Mouse (Mus musculus) retina, embryonic 14.5 days (tissue): ENCODE results near the gene Hpse2.
"Not testable (repeated sequence)": the region's sequence is repeated elsewhere in the genome, so short reads cannot be mapped to it uniquely, and the experiment has no call there.

Source experiments
- DNase-seq: peaks from one replicate; pipeline ENCODE4 v3.0.0-alpha.2; 2015; ENCODE audit warnings: low spot score

Gene Hpse2

DNA sequence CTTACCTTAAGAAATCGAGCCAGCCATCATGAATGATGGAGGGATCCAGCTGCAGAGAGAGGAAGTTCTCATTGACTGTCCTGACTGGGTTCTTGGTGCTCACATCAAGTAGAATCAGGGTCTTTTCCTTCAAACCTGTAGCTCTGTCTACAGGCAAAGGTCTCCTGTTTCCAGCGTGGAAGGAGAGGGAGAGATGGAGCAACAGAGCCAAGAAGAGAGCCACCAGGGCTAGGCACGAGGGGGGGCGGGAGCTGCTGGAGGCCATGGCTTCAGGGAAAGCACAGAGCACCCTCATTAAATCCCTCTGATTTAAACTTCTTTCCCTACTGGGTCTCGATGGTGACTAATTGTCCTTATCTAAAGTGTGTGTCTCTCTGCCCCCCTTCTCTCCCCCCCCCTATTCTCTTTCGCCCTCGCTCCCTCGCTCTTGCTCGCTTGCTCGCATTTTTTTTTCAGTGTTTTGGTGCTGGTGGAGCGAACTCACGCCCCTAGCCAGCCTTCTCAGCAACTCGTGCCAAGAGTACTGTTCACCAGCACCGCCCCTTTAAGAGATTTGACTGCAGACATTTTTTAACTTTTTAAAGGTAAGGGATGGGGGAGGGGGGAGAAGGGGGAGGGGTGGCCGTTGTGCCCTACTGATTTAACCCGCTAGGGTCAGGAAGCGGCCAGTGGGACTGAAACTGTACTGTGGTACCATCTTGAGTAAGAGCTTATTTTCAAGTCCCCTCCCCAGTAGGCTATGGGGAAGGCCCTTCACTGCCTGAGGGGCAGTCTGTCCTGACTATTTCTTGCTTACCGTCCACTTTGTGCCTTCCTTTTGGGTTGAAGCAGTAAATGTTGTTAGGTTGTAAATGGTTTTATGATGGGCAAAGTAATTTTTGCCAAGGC is at the start of gene Hpse2:
Gene Hpse2 (minus strand): TSS at position 339 of the 888 bp plus-strand sequence.
- peak; percentile 12 for DNase-seq

DNA sequence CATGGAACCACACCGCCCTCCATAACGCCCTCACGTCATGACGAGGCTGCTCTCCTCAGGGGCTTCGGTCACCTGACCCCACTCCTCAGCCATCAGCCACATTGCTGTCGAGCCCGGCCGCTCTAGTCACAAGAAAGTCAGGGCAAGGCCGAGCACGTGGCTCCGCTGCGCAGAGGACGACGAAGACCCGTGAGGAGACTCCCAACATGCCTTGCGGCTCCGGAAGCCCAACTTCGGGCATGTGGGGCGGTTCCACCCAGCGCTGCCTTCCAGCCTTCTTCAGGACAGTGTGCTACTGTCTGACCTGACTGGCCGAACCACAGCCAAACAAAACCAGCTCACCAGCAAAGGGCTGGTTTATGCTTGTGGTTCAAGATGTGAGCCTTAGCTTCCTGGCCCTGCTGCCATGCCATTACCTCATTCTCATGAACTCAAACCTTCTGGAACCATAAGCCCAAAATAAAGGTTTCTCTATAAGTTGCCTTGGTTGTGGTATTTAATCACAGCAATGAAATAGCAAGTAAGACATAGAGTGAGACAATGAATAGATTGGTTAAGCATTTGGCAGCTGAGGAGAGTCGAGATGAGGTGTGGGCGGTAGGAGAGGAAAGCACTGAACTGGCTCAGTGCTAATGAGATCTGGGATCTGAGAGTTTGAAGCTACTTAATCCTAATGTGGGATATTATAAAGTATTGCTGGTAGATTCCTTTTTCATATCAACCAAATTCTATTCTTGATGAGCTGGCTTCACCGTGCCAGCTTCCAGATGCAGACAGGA is 39.5 kb upstream of the Hpse2 start:
- DNase-seq, result no peak

DNA sequence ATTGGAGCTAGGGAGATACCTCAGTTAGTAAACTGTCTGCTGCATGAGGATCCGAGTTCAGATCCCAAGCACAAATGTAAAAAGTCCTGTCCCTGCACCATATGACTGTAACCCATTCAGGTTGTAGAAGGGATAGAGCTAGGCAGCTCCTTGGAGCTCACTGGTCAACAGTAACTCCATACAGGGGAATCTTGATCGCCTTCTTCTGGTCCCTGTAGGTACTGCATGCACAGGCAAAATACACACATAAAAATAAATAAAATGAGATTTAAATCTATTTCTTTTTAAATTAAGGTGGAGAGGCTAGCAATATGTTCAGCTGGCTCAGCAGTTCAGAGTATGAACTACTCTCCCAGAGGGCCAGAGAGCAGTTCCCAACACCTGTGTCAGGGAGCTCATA is 35.9 kb upstream of the Hpse2 start:
- no peak for DNase-seq

DNA sequence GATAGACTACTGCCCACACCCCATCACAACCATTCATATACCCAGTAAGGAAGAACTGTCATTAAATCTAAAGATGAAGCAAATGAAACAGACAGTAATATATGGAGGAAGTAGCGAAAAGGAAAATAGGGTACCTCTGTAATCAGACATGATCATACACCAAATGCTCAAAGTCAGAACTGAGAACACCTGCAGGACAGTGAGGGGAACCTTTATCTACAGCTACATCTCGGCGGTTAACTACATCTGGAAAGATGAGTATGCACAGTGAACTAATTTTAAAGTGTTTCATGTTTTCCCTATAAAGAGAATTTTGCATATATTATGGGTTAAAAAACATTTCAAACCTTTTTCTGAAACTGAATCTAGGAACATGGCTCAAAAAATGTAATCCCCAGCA is 32.4 kb upstream of the Hpse2 start:
- DNase-seq, result no peak

DNA sequence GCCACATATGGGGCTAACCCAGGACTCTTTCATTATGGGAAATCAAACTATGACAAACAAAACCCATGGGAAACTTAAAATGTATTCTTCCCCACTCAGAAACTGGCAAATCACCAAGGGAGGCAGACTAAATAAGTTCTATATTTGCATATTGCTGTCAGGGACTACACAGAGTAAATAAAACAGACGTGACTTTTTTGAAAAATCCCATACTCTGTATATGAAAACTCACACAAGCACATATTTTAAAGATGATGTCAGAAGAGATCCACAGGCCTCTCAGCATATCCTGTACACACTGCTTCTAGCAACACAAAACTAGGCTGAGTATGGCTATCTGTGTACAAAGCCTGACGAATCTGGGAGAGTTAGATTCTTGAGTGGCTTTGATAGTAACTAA is 27.4 kb upstream of the Hpse2 start:
- DNase-seq, result no peak

DNA sequence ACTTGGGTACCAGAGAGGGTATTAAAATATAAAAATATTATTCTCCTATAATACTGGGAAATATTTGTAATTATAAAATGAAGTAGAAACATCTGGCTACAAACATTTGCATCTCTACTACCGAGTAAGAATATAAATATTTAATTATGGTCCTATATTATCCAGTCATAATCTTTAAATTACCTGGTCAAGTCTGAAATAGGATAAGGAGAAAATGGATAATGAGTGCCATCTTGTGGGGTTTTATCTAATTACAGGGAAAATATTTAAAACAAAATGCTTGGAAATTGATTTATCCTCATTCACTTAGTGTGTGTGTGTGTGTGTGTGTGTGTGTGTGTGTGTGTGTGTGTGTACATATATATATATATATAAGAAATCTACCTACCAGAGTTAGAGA is 19.0 kb upstream of the Hpse2 start:
- DNase-seq, result peak; percentile 50

DNA sequence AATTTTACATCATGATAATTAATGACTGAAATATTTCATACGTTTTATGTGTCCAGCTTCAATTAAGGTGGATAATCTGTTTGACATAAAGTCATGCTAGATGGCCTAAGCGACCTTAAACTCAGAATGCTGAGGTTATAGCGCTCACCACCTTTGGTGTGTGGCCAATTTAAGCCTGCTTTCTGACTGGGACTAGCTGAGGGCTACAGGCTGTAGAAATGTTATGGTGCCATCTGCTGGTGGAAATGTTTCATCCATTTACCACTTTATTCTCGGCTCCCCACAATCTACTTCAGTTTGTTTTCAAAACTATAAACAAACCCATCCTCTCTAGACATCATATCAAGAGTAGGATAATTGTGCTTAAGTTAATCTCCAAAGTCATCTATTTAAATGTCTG is 8.2 kb upstream of the Hpse2 start:
- DNase-seq, result peak; percentile 87

DNA sequence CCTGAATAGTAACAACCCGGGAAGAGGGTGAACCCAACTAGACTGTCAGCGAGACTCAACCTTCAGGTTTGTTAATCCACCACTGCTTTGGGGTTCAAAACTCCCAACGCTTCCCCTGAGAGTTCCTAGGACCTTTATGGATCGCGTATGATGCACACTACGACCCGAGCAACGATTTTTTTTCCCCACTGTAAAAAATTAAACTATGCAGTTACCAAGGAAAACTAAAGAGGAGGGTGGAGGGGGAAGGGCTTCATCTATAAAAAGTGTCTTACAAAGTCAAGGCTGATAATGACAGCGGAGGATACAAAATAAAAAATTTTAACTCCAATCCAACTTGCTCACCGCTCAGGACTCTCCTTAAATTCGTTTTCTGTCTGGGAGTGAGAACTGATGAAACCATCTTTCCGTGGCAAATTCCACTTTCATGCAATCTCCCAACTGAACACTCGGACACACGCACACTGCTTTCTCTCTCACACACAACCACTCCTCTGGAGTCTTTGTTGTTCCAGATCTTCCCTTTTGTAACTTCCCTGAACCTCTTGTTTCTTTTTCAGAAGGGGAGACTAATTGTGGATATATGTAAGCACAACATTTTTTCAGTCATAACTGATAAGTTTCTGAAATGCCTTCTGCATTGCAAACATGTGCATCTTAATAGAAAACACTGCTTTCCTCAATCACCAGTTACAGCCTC is 934 bp downstream of the Hpse2 start:
- DNase-seq, result peak; percentile 16

DNA sequence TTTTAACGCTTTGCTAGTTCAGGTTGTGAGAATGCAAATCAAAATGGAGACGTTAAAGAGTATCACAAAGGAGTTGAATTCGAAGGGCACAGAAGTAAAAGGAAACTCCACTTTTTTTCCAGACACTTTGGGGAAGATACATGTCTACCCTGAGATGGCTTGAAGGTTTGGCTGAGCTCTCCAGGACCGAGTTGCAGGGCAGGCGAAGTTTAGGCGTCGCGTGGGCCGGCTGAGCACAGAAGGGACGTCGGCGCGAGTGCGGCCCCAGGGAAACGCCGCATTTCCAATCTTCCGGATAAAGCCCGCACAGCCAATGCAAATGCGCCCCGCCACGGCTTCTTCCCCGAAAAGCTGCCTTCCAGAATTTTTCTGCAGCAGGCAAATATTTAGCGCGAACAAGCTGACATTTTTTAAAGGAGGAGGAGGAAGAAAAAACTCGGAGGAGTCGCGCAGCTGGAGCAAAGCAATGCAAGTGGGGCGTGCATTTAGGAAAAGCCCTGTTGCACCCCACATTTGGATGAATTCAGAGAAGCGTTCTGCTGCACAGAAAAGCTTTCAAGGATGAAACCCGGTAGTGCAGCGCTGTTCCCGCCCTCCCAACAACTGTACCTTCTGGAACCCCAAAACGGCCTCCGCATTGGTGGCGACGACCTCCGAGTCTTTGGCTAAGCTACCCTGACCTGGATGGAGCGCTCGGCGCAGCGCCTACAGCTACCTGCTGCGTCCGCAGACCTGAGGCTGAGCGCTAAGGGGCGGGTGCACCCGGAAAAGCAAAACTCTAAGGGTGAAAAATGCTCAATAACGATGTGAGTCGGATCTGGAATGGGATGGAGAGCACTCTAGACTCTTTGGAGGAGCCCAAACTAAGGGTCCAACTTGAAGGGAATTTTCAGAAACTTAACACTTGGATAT is 1.9 kb downstream of the Hpse2 start:
- peak; percentile 43 for DNase-seq

DNA sequence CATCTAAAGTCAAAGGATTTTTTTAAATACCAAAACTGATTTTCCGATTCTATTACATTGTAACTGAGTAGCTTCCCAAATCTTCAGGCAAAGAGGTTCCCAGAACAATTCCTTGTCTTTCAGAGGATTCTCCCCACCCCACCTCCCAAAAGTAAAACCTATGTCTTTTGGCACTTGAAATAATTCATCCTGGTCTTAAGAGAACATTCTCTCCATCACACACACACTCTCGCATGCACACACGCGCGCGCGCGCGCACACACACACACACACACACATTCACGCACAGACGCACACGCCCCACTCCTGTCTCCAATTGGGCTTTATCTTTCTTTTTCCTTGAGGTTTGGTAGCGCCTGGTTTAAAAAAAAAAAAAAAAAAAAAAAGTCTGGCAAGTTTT is 2.7 kb downstream of the Hpse2 start:
- DNase-seq, result peak; percentile 27

DNA sequence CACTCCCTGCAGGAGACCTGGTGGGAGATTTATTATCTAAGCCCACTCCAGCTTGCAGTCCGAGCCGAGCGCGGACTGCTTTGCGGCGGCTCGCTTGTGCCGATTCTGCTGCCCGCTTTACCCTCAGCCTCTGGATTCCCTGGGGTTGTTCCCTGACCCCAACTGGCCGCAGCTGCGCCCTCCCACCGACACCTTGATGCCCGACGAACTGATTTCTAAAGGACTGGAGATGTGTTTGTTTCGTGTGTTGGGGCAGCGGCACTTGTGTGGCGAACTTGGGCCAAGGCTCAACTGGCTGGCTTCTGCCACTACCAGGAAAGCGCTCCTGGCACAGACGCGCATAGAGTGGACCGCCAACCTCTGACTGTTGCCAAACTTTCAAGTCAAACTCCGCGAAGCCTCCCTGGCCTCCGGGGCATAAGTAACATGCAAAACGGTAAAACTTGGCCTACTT is 3.1 kb downstream of the Hpse2 start:
- peak; percentile 46 for DNase-seq

DNA sequence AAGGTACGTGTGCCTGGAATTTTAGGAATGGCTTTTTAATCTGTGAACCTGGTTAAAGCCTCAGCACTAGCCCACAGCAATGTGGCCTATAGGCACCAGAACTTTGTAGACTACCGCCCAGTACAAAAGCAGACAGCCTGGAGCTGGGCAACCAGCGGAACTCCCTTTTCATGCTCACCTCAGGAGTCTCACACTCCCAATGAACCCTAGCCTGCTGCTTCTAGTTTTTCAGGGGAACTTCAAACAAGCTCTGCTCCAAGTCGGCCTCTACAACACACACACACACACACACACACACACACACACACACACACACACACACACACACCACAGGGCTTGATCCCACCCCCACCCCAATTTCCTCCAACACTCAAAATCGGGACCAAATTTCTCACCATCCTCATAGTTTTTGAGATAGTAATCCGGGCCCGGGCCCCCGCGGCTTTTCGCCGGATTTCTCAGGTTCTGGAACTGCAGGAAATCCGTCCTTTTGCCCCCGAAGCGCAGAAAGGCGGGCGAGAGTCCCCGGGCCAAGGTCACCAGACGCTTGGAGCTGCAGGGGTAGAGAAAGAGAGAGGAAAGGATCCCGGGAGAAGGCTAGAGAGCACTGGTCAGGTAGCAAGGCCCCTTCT is 3.7 kb downstream of the Hpse2 start:
- DNase-seq, result peak; percentile 31

DNA sequence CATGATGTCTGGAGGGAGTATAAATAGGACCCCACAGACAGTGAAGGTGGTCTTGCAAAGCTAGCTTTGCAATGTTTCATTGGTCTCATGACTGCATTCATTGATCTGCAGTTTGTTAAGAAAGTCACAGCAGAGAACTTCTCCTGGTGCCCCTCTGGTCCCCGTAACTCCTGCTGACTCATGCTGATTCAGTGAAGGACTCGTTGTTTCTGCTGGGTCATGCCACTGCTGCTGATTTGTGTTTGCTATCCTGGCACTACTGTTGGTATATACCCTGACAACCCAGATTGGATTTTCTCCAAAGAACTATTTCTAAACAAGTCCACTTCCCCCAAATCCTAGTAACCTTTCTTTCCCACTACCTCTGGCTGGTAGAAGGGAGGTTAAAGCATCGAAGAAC is 29.3 kb downstream of the Hpse2 start:
- no peak for DNase-seq

DNA sequence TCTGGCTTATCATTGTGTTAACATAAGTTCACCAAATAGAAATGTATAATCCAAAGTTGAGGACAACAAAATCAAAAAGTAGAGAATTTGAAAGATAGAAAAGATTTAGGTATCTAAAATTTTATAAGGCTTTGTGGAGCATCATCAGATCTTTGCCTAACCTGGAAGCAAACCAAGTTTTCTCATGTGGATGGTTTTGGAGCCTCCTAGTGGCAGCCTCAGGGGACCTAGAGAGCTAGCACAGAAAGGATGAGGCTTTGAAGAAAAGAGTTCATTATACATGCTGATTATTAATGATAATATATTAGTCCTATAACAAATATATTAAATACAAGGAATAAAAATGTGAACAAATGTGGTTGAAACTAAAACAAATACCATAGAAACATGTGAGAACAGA is 77.0 kb downstream of the Hpse2 start:
- peak; percentile 67 for DNase-seq

DNA sequence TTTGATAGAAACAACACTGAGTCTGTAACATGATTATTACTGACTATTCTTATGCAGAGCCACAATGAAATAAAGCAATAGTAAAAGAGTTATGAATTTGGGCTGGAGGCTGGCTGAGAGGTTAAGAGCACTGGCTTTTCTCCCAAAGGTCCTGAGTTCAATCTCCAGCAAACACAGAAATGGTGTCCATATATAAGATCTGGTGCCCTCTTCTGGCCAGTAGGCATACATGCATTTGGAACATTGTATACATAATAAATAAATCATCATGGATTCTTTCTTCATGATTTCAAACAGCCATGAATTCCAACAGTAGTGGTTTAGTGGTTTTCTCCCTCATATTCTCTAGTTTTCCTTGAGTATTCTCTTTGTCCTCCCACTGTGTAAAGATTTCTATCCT is 81.4 kb downstream of the Hpse2 start:
- peak; percentile 2 for DNase-seq

DNA sequence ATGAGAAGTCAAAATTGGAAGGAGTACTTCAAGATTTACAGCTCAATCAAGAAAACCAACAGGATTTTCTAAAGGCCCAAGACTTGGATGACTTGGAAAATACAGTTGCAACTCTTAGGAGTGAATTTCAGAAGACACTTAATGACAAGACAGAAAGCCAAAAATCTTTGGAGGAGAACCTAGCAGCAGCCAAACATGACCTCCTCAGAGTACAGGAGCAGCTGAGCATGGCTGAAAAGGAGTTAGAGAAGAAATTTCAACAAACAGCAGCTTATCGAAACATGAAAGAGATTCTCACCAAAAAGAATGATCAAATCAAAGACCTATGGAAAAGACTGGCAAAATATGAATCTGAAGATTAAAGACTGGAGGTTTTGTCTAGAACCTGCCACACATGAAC is 106.8 kb downstream of the Hpse2 start:
- not testable (repeated sequence) for DNase-seq

DNA sequence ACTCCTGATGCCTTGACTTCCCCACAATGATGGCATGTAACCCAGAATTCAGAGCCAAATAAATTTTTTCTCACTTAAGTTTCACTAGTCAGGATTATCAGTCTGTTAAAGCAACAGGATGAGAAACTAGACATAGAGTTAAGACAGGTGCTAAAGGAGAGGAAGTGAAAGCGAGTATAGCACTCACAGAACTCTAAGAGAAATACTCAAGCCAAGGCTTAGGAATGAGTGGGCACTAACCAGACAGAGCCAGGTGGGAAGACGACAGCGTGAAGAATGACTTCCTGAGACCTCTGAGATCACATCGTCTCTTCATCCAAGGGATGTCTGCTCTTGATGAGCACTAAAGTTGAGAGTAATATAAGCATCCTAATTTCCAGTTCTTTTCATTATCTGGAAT is 144.2 kb downstream of the Hpse2 start:
- no peak for DNase-seq

DNA sequence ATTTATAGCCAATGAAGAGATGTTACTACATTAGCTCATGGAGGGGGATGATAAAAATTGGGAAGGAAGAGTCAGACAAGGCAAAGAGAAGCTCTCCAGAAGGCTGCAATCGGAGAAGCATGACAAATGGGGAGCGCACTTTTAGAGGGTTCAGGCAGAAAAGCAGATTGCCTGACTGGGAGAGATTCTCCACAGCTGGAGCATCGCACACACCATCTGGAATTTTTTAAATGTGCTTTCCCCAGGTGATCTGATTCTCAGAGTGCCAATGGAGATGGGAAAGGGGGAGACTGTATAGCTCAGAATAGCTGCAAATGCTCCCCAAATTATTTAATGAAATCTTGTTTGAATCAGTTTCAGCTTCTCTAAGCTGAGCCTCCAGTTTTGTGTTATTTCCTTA is 156.4 kb downstream of the Hpse2 start:
- DNase-seq, result no peak

DNA sequence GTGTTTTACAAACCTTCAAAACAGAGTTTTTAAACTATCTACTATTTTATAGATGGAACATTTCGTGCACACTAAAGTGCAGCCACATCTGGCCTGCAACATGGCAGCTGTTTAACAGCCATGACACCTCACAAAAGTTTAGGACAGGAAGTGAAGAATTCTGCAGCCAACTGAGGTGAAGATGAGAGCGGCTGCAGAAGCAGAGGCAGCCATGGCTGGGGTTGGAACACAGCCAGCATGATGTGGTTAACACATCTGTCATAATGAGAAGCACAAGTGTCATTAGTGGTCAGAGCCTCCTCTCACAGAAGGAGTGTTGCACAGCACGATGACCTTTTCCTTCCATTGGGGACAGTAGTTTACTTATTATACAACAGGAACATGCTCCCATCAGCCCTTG is 194.6 kb downstream of the Hpse2 start:
- DNase-seq, result no peak

DNA sequence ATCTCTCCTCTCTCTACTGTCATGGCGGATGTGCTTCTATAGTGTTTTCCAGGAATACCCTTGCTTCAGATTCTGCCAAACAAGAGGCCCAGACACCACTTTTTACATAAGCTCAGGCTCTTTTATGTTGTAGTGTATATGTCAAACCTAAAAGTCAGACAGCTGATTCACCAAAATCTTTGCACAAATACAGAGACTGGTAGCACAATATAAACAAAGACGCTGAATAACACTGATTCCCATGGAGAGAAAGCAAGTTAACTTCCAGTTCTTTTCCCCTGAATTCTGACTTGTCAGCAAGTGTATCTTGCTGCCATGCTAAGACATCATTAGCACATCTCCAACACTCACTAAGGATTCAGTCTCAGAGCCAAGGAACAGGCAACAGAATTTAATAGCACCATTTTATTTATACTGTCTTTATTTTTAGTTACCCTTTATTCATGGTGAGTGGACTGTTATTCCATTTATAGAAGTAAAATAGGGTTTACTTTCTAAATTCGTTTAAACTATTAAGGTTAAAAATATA is 212.7 kb downstream of the Hpse2 start:
- no peak for DNase-seq

DNA sequence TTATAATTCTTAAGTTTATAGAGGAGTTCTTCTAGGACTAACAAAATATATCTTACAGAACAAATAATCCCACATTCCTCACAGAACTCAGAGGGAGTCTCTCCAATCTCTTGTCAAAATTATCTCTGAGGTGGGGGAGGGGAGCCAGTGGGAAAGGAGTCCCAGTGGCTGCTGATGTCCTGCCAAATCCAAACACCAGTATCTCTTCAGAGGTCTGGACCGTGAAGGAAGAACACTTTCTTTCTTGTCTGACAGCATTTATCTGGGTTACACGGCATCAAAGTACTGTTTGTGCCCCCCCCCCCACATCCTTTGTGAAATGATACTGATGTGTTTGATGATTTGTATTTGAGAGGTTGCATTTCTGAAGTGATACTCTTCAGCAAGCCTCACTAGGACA is 213.3 kb downstream of the Hpse2 start:
- no peak for DNase-seq
